Comparison of ENCODE assay signal across 8 mouse cellular contexts in genomic region chr15:88839271-88839670, GRCm38 (mm10). TPM values are rescaled to one million over a fixed set of nuclear protein-coding genes. Genes with fewer than 3 reads are reported as not detected.
DNase-seq lines count a peak whose midpoint lies in the region; ATAC-seq lines count a peak whose summit lies in the region.

No protein-coding gene starts in this region.

- H3K4me1 ChIP-seq in embryonic facial prominence, embryonic 13.5 days = peaks cover 32% of the 10 kb centered on the region
- H3K4me1 ChIP-seq in heart, embryonic 11.5 days (ENCODE audit: control insufficient read depth, insufficient read depth, low read length) = peaks cover 38% of the 10 kb centered on the region
- H3K4me1 ChIP-seq in kidney, embryonic 14.5 days (ENCODE audit: control insufficient read depth, insufficient read depth, low read length) = peaks cover 10% of the 10 kb centered on the region; the same call in 1 of the 2 replicates
- peaks cover 44% of the 10 kb centered on the region for H3K4me1 ChIP-seq in limb, embryonic 15.5 days

- H3K36me3 ChIP-seq in embryonic facial prominence, embryonic 13.5 days = no peaks in the 10 kb centered on the region
- H3K36me3 ChIP-seq in heart, embryonic 11.5 days (ENCODE audit: control insufficient read depth, insufficient read depth, low read length) = no peaks in the 10 kb centered on the region
- no peaks in the 10 kb centered on the region for H3K36me3 ChIP-seq in kidney, embryonic 14.5 days (ENCODE audit: control insufficient read depth, insufficient read depth, low read length)
- H3K36me3 ChIP-seq in limb, embryonic 15.5 days = no peaks in the 10 kb centered on the region

- H3K9me3 ChIP-seq in embryonic facial prominence, embryonic 13.5 days = no peaks in the 10 kb centered on the region
- no peaks in the 10 kb centered on the region for H3K9me3 ChIP-seq in heart, embryonic 11.5 days (replicated peaks; ENCODE audit: control insufficient read depth, low read length)
- H3K9me3 ChIP-seq in kidney, embryonic 14.5 days (ENCODE audit: control insufficient read depth, low read length) = no peaks in the 10 kb centered on the region
- H3K9me3 ChIP-seq in limb, embryonic 15.5 days = no peaks in the 10 kb centered on the region

- peak; percentile 61 for DNase-seq in adrenal gland, postnatal 10 days
- peak; percentile 30 for DNase-seq in neural tube, embryonic 10.5 days (ENCODE audit: extremely low spot score, low spot score)
- DNase-seq in thymus, postnatal 14 days = no peak
- DNase-seq in thymus, postnatal 36 days = no peak

- 25% methylated on average over 9 of the region's 9 CpGs for WGBS in embryonic facial prominence, embryonic 13.5 days
- WGBS in heart, embryonic 11.5 days (ENCODE audit: insufficient replicate concordance) = 12% methylated on average over 9 of the region's 9 CpGs
- 32% methylated on average over 9 of the region's 9 CpGs for WGBS in kidney, embryonic 14.5 days
- WGBS in limb, embryonic 15.5 days = 22% methylated on average over 9 of the region's 9 CpGs

- peak overlapping the region; percentile 75 for H3K27ac ChIP-seq in embryonic facial prominence, embryonic 13.5 days
- peak overlapping the region; percentile 99 for H3K27ac ChIP-seq in heart, embryonic 11.5 days (ENCODE audit: low read depth, low read length)
- peak overlapping the region; percentile 73; the same call in 1 of the 2 replicates for H3K27ac ChIP-seq in kidney, embryonic 14.5 days (ENCODE audit: low read depth, low read length)
- H3K27ac ChIP-seq in limb, embryonic 15.5 days = peak overlapping the region; percentile 81

- H3K4me2 ChIP-seq in embryonic facial prominence, embryonic 13.5 days = peak overlapping the region; percentile 11
- peak overlapping the region; percentile 50 for H3K4me2 ChIP-seq in heart, embryonic 11.5 days
- H3K4me2 ChIP-seq in kidney, embryonic 14.5 days (replicated peaks; ENCODE audit: low read depth, low read length) = no peak overlapping the region
- no peak overlapping the region for H3K4me2 ChIP-seq in limb, embryonic 15.5 days

- H3K9ac ChIP-seq in embryonic facial prominence, embryonic 13.5 days = peak overlapping the region; percentile 21; the same call in 1 of the 2 replicates
- H3K9ac ChIP-seq in heart, embryonic 11.5 days (ENCODE audit: low read depth, low read length) = peak overlapping the region; percentile 66
- H3K9ac ChIP-seq in kidney, embryonic 14.5 days (ENCODE audit: low read depth, low read length) = 0 out of 2 replicates have a peak overlapping the region, but pooled peaks have one; percentile 28
- no peak overlapping the region for H3K9ac ChIP-seq in limb, embryonic 15.5 days

- ATAC-seq in embryonic facial prominence, embryonic 13.5 days (ENCODE audit: insufficient number of reproducible peaks, insufficient read depth, low FRiP score, low TSS enrichment, low read depth) = peak; percentile 73
- peak; percentile 88 for ATAC-seq in heart, embryonic 11.5 days (replicated peaks; ENCODE audit: insufficient number of reproducible peaks, low FRiP score, low TSS enrichment)
- ATAC-seq in kidney, embryonic 14.5 days (ENCODE audit: low FRiP score, low TSS enrichment) = peak; percentile 36
- peak; percentile 82 for ATAC-seq in limb, embryonic 15.5 days (ENCODE audit: insufficient number of reproducible peaks, low FRiP score, low TSS enrichment, low read depth)

- no peak overlapping the region for H3K4me3 ChIP-seq in embryonic facial prominence, embryonic 13.5 days
- no peak overlapping the region for H3K4me3 ChIP-seq in heart, embryonic 11.5 days (ENCODE audit: low read depth, low read length)
- no peak overlapping the region for H3K4me3 ChIP-seq in kidney, embryonic 14.5 days (ENCODE audit: low read length)
- H3K4me3 ChIP-seq in limb, embryonic 15.5 days = no peak overlapping the region

- no peaks in the 10 kb centered on the region for H3K27me3 ChIP-seq in embryonic facial prominence, embryonic 13.5 days
- no peaks in the 10 kb centered on the region for H3K27me3 ChIP-seq in heart, embryonic 11.5 days (ENCODE audit: control insufficient read depth, insufficient read depth, low read length)
- no peaks in the 10 kb centered on the region for H3K27me3 ChIP-seq in kidney, embryonic 14.5 days (ENCODE audit: control insufficient read depth, insufficient read depth, low read length)
- no peaks in the 10 kb centered on the region for H3K27me3 ChIP-seq in limb, embryonic 15.5 days

RNA-seq across cellular contexts. Expression of gene Creld2, which starts 19.8 kb away (rescaled TPM):
- 10 to 100 TPM; 26.6 to 34.4 TPM for total RNA-seq in adrenal gland, postnatal 10 days (2021)
- 74.7 and 87.3 TPM in 2 replicates for polyA plus RNA-seq in embryonic facial prominence, embryonic 13.5 days (2015; fragmentation: Nextera tagmentation; extraction: Ambion mirVana)
- 71.7 and 83.6 TPM in 2 replicates for polyA plus RNA-seq in heart, embryonic 11.5 days (2014; fragmentation: Nextera tagmentation; extraction: Ambion mirVana)
- 80.3 and 100 TPM in 2 replicates for polyA plus RNA-seq in kidney, embryonic 14.5 days (2014; fragmentation: Nextera tagmentation; extraction: Ambion mirVana)
- polyA plus RNA-seq in limb, embryonic 15.5 days (2015; fragmentation: Nextera tagmentation; extraction: Ambion mirVana) = 94.5 and 99.0 TPM in 2 replicates

RNA-seq across cellular contexts. Expression of gene Alg12, which starts 20.2 kb away (rescaled TPM):
- total RNA-seq in adrenal gland, postnatal 10 days (2021) = 10 to 100 TPM; 10.4 to 10.7 TPM
- 11.2 and 12.2 TPM in 2 replicates for polyA plus RNA-seq in embryonic facial prominence, embryonic 13.5 days (2015; fragmentation: Nextera tagmentation; extraction: Ambion mirVana)
- 11.6 and 12.5 TPM in 2 replicates for polyA plus RNA-seq in heart, embryonic 11.5 days (2014; fragmentation: Nextera tagmentation; extraction: Ambion mirVana)
- polyA plus RNA-seq in kidney, embryonic 14.5 days (2014; fragmentation: Nextera tagmentation; extraction: Ambion mirVana) = 8.6 and 13.7 TPM in 2 replicates
- polyA plus RNA-seq in limb, embryonic 15.5 days (2015; fragmentation: Nextera tagmentation; extraction: Ambion mirVana) = 12.0 and 12.3 TPM in 2 replicates

RNA-seq across cellular contexts. Expression of gene Pim3, which starts 22.7 kb away (rescaled TPM):
- 10 to 100 TPM; 41.2 to 76.8 TPM for total RNA-seq in adrenal gland, postnatal 10 days (2021)
- 48.7 and 52.9 TPM in 2 replicates for polyA plus RNA-seq in embryonic facial prominence, embryonic 13.5 days (2015; fragmentation: Nextera tagmentation; extraction: Ambion mirVana)
- 43.7 and 50.1 TPM in 2 replicates for polyA plus RNA-seq in heart, embryonic 11.5 days (2014; fragmentation: Nextera tagmentation; extraction: Ambion mirVana)
- polyA plus RNA-seq in kidney, embryonic 14.5 days (2014; fragmentation: Nextera tagmentation; extraction: Ambion mirVana) = 37.4 and 46.2 TPM in 2 replicates
- 52.9 and 61.4 TPM in 2 replicates for polyA plus RNA-seq in limb, embryonic 15.5 days (2015; fragmentation: Nextera tagmentation; extraction: Ambion mirVana)

Comparison
In these comparisons a context has a peak if more than half of its experiments do, and no peak if none do; other contexts are left out.
1. DNase-seq: peak in adrenal gland, postnatal 10 days (single experiment) and neural tube, embryonic 10.5 days (single experiment); none in thymus, postnatal 14 days (single experiment) and thymus, postnatal 36 days (0 of 2).
2. ATAC-seq: peak in every context shown above with its lines; median percentile 88 in heart, embryonic 11.5 days; 82 in limb, embryonic 15.5 days; 73 in embryonic facial prominence, embryonic 13.5 days; 36 in kidney, embryonic 14.5 days.
3. H3K4me2 ChIP-seq: peak in embryonic facial prominence, embryonic 13.5 days (single experiment) and heart, embryonic 11.5 days (single experiment); none in kidney, embryonic 14.5 days (single experiment) and limb, embryonic 15.5 days (single experiment).
4. Peak in every context shown above with its lines, with median percentiles within 50 percentile points of each other: H3K27ac ChIP-seq.